ENCODE assay signal across 8 mouse cellular contexts in the genomic region with DNA sequence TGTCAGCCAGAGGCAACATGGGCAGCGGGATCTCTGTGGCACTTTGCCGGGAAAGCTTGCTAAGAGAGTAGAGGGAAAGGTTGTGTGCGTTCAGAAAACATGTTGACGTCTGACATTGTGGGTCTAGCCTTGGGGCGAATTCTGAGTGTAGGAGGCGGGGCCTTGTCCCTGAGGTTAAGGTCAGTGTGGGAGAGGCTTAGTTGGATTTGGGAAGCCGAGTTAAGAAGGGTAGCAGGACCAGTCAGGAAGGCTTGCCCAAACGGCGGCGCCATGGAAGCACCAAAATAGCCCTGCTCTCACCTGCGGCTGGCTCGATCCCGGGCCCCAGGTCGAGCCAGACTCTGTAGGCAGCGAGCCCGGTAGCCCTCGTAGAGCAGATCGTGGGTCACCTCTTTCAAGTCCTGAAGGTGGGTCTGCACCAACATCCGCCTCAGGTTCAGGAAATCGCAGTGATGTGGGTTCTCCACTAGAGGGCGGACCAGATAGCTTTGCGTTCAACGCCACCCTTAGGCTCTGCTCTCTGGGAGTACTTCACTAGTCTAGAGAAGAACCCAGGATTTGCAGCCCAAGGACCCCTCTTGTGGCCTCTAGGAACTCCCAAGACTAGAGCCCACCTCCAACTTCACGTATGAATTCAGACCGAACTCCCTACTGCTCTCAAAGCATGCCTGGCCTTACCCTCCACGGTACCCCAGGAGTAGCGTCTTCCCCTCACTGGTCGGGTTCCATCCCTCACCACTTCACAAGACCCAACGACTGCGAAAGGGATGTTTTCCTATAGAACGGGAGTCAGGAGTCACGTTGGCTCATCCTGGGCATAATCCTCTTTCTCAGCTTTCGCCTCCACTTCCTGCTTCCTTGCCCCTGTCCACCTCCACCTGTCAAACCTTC. TPM values are rescaled to one million over a fixed set of nuclear protein-coding genes. Genes with fewer than 3 reads are reported as not detected.
DNase-seq lines count a peak whose midpoint lies in the region; ATAC-seq lines count a peak whose summit lies in the region.

No protein-coding gene starts in this region.

- H3K9ac ChIP-seq in forebrain, embryonic 13.5 days: peak overlapping the region; percentile 30; the same call in 1 of the 2 replicates

- H3K27me3 ChIP-seq in forebrain, embryonic 13.5 days: peaks cover 9% of the 10 kb centered on the region
- peaks cover 25% of the 10 kb centered on the region for H3K27me3 ChIP-seq in limb, embryonic 10.5 days (ENCODE audit: low read depth, poor library complexity, severe bottlenecking)
- H3K27me3 ChIP-seq in midbrain, embryonic 10.5 days (ENCODE audit: low read depth, poor library complexity, severe bottlenecking): peaks cover 36% of the 10 kb centered on the region
- H3K27me3 ChIP-seq in splenic B cell, adult 2 months (ENCODE audit: control insufficient read depth, insufficient read depth, low read length, poor library complexity, severe bottlenecking): no peaks in the 10 kb centered on the region

- peak overlapping the region; percentile 14; the same call in 1 of the 2 replicates for H3K4me3 ChIP-seq in forebrain, embryonic 13.5 days
- H3K4me3 ChIP-seq in limb, embryonic 10.5 days: peak overlapping the region; percentile 48
- H3K4me3 ChIP-seq in midbrain, embryonic 10.5 days: peak overlapping the region; percentile 39

- H3K9me3 ChIP-seq in forebrain, embryonic 13.5 days (replicated peaks): no peaks in the 10 kb centered on the region
- H3K9me3 ChIP-seq in limb, embryonic 10.5 days (replicated peaks): no peaks in the 10 kb centered on the region
- H3K9me3 ChIP-seq in midbrain, embryonic 10.5 days (replicated peaks): no peaks in the 10 kb centered on the region

- no peaks in the 10 kb centered on the region for H3K36me3 ChIP-seq in forebrain, embryonic 13.5 days (ENCODE audit: poor library complexity, severe bottlenecking)
- no peaks in the 10 kb centered on the region for H3K36me3 ChIP-seq in limb, embryonic 10.5 days
- peaks cover 3% of the 10 kb centered on the region; the same call in 1 of the 2 replicates for H3K36me3 ChIP-seq in midbrain, embryonic 10.5 days
- H3K36me3 ChIP-seq in splenic B cell, adult 2 months (ENCODE audit: control insufficient read depth, insufficient read depth, low read length, poor library complexity, severe bottlenecking): no peaks in the 10 kb centered on the region; the same call in 1 of the 2 replicates

- no peak for DNase-seq in cerebellum, adult 11 months
- peak; percentile 69 for DNase-seq in c-Kit-positive CD71-positive TER-119-positive erythroid progenitor cells, embryonic 14.5 days (ENCODE audit: low spot score)
- DNase-seq in limb, embryonic 10.5 days (ENCODE audit: low spot score): peak; percentile 76
- DNase-seq in midbrain, embryonic 10.5 days (ENCODE audit: low spot score): peak; percentile 69
- DNase-seq in splenic B cell, adult 2 months (ENCODE audit: low read depth, low spot score): peak; percentile 83

- peak overlapping the region; percentile 48 for H3K4me2 ChIP-seq in forebrain, embryonic 13.5 days

- no peak overlapping the region for H3K27ac ChIP-seq in forebrain, embryonic 13.5 days
- H3K27ac ChIP-seq in limb, embryonic 10.5 days: peak overlapping the region; percentile 63
- no peak overlapping the region for H3K27ac ChIP-seq in midbrain, embryonic 10.5 days (replicated peaks)

- ATAC-seq in cerebellum, adult (ENCODE audit: insufficient number of reproducible peaks, low FRiP score, low TSS enrichment): peak; percentile 15; the same call in 1 of the 2 replicates
- peak; percentile 36; the same call in 1 of the 2 replicates for ATAC-seq in forebrain, embryonic 13.5 days
- ATAC-seq in hematopoietic stem cell, adult 5-6 weeks (replicated peaks in 1 of 2; ENCODE audit: insufficient read depth in 1 of 2, low FRiP score in 2 of 2, low TSS enrichment in 1 of 2, low read depth in 1 of 2, poor library complexity in 2 of 2, severe bottlenecking in 2 of 2): peak; percentile 65

- 29% methylated on average over 33 of the region's 33 CpGs for WGBS in forebrain, embryonic 13.5 days
- WGBS in limb, embryonic 10.5 days: 20% methylated on average over 33 of the region's 33 CpGs
- WGBS in midbrain, embryonic 10.5 days: 23% methylated on average over 33 of the region's 33 CpGs

- peaks cover 5% of the 10 kb centered on the region; the same call in 1 of the 2 replicates for H3K4me1 ChIP-seq in forebrain, embryonic 13.5 days
- peaks cover 34% of the 10 kb centered on the region for H3K4me1 ChIP-seq in limb, embryonic 10.5 days
- peaks cover 20% of the 10 kb centered on the region for H3K4me1 ChIP-seq in midbrain, embryonic 10.5 days

RNA-seq across cellular contexts. Expression of a gene that starts 6.5 kb away (rescaled TPM):
- polyA plus RNA-seq in forebrain, embryonic 13.5 days (2015; fragmentation: Nextera tagmentation; extraction: Ambion mirVana): 9.0 and 9.8 TPM in 2 replicates
- 8.3 and 23.4 TPM in 2 replicates for total RNA-seq in hematopoietic stem cell, adult 5-6 weeks (2017)
- polyA plus RNA-seq in limb, embryonic 10.5 days (2016; fragmentation: Nextera tagmentation; extraction: Ambion mirVana): 8.8 and 13.1 TPM in 2 replicates
- 12.6 and 16.5 TPM in 2 replicates for polyA plus RNA-seq in midbrain, embryonic 10.5 days (2016; fragmentation: Nextera tagmentation; extraction: Ambion mirVana)

RNA-seq across cellular contexts. Expression of a gene that starts 7.0 kb away (rescaled TPM):
- polyA plus RNA-seq in forebrain, embryonic 13.5 days (2015; fragmentation: Nextera tagmentation; extraction: Ambion mirVana): 24.9 and 27.3 TPM in 2 replicates
- total RNA-seq in hematopoietic stem cell, adult 5-6 weeks (2017): 33.2 and 36.4 TPM in 2 replicates
- 32.1 and 34.8 TPM in 2 replicates for polyA plus RNA-seq in limb, embryonic 10.5 days (2016; fragmentation: Nextera tagmentation; extraction: Ambion mirVana)
- polyA plus RNA-seq in midbrain, embryonic 10.5 days (2016; fragmentation: Nextera tagmentation; extraction: Ambion mirVana): 22.7 and 29.4 TPM in 2 replicates

RNA-seq across cellular contexts. Expression of a gene that starts 17.6 kb away (rescaled TPM):
- polyA plus RNA-seq in forebrain, embryonic 13.5 days (2015; fragmentation: Nextera tagmentation; extraction: Ambion mirVana): 68.9 and 73.1 TPM in 2 replicates
- total RNA-seq in hematopoietic stem cell, adult 5-6 weeks (2017): 19.8 and 29.2 TPM in 2 replicates
- 74.2 and 74.9 TPM in 2 replicates for polyA plus RNA-seq in limb, embryonic 10.5 days (2016; fragmentation: Nextera tagmentation; extraction: Ambion mirVana)
- 75.4 and 78.6 TPM in 2 replicates for polyA plus RNA-seq in midbrain, embryonic 10.5 days (2016; fragmentation: Nextera tagmentation; extraction: Ambion mirVana)

RNA-seq across cellular contexts. Expression of a gene that starts 17.7 kb away (rescaled TPM):
- polyA plus RNA-seq in forebrain, embryonic 13.5 days (2015; fragmentation: Nextera tagmentation; extraction: Ambion mirVana): 31.8 and 33.4 TPM in 2 replicates
- total RNA-seq in hematopoietic stem cell, adult 5-6 weeks (2017): 145 and 165 TPM in 2 replicates
- polyA plus RNA-seq in limb, embryonic 10.5 days (2016; fragmentation: Nextera tagmentation; extraction: Ambion mirVana): 27.0 and 29.9 TPM in 2 replicates
- 31.8 and 32.7 TPM in 2 replicates for polyA plus RNA-seq in midbrain, embryonic 10.5 days (2016; fragmentation: Nextera tagmentation; extraction: Ambion mirVana)

RNA-seq across cellular contexts. Expression of a gene that starts 19.4 kb away (rescaled TPM):
- 89.0 and 98.7 TPM in 2 replicates for polyA plus RNA-seq in forebrain, embryonic 13.5 days (2015; fragmentation: Nextera tagmentation; extraction: Ambion mirVana)
- 32.0 and 63.9 TPM in 2 replicates for total RNA-seq in hematopoietic stem cell, adult 5-6 weeks (2017)
- polyA plus RNA-seq in limb, embryonic 10.5 days (2016; fragmentation: Nextera tagmentation; extraction: Ambion mirVana): 85.9 and 94.0 TPM in 2 replicates
- polyA plus RNA-seq in midbrain, embryonic 10.5 days (2016; fragmentation: Nextera tagmentation; extraction: Ambion mirVana): 94.3 and 109 TPM in 2 replicates

Comparison
In these comparisons a context has a peak if more than half of its experiments do, and no peak if none do; other contexts are left out.
1. ATAC-seq: peak in every context shown above with its lines; median percentile 65 in hematopoietic stem cell, adult 5-6 weeks; 36 in forebrain, embryonic 13.5 days; 15 in cerebellum, adult.